Mouse (Mus musculus): Measurements from ENCODE around the gene Zfp941. TPM values are rescaled to one million over a fixed set of nuclear protein-coding genes. Genes with fewer than 3 reads are reported as not detected.

Zfp941 gene
- total RNA-seq (2021): not detected
- long read RNA-seq, experiment 1: 0 reads
- long read RNA-seq, experiment 2: 0 reads

DNA sequence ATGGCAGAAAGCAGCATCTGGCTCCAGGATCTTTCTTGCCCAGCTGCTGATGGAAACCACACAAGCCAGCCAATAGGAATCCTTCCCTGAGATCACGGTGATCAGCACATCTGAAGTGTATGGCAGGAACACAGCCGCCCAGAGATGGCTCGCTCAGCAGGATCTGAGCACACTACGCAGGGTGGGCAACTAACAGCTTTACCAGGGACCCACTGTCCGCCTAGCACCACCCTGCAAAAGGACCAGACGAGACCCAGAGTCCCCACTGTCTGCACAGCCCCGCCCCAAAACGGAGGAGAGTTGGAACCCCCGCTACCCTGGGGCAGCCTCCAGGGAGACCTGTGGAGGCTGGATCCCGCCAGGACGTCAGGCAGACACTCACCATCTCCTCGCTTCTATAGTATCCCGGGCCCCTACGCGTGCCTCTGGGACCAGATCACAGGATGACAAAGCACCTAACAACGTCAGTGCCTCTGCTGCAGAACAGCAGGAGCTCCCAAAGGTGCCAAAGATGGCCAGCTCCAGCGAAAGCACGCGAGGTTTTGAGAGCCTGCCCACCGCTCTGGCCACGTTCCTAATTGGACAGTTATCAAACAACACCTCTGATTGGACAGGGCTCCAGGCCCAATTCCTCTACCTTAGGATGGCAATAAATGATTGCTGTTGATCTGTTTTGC is at the start of gene Zfp941:
Zfp941 (minus strand) TSS at position 526 of the 677 bp plus-strand sequence.
- intact Hi-C loops (cut with DNase I; ENCODE audit: low total_unique reads): no loop called here
- no peak for DNase-seq

- DNase-seq: no peak
- intact Hi-C loops (cut with DNase I; ENCODE audit: low total_unique reads): no loop called here
These were observed 42.8 kb upstream of the Zfp941 start for GRCm38 (mm10) chr7:140864761-140865160.

- intact Hi-C loops (cut with DNase I; ENCODE audit: low total_unique reads): no loop called here
- DNase-seq: no peak
These were observed 38.8 kb upstream of the Zfp941 start for GRCm38 (mm10) chr7:140860728-140861127.

DNA sequence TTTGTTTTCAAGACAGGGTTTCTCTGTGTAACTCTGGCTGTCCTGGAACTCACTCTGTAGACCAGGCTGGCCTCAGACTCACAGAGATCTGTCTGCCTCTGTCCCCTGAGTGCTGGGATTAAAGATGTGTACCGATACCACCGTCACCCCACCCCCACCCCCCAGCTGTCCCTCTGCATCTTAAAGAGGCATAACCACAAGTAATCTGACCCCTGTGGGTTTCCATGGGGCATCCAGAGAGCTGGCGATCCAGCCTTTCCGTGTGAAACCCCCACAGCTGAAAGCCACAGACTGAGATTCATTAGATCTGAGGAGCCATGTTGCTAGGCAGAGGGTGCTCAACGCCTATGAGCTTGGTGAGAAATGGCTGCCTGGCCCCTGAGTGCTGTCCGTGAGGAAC is 38.0 kb upstream of the Zfp941 start:
- intact Hi-C loops (cut with DNase I; ENCODE audit: low total_unique reads): no loop called here
- DNase-seq: no peak

DNA sequence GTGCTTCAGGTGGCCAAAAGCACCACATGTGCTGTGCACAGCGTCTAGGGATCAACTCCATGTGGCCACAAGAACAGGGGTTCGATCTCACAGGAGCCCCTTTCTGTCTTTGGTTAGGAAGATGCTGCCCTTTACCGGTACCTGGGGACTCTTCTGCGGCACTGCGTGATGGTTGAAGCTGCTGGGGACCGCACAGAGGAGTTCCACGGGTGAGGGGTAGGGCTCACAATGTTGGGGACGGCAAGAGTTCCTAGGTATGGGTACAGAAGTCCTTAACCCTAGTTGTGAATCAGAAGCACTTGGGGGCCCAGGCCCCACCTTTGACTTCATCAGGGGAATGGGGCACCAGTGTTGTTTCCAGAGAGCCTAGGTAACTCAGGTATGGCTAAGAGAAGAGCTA is 36.8 kb upstream of the Zfp941 start:
- intact Hi-C loops (cut with DNase I; ENCODE audit: low total_unique reads): no loop called here
- no peak for DNase-seq

GRCm38 (mm10) chr7:140857550-140858505 is 35.9 kb upstream of the Zfp941 start, which contains the start of gene Bet1l:
Gene Bet1l (minus strand): TSS chr7:140857577.
- no peak for DNase-seq
- intact Hi-C loops (cut with DNase I; ENCODE audit: low total_unique reads): no loop called here

- intact Hi-C loops (cut with DNase I; ENCODE audit: low total_unique reads): no loop called here
- DNase-seq: peak; percentile 93
These were observed 35.0 kb upstream of the Zfp941 start, which contains the start of gene Ric8a for GRCm38 (mm10) chr7:140856785-140857549. Gene Ric8a (plus strand): TSS chr7:140856957.

DNA sequence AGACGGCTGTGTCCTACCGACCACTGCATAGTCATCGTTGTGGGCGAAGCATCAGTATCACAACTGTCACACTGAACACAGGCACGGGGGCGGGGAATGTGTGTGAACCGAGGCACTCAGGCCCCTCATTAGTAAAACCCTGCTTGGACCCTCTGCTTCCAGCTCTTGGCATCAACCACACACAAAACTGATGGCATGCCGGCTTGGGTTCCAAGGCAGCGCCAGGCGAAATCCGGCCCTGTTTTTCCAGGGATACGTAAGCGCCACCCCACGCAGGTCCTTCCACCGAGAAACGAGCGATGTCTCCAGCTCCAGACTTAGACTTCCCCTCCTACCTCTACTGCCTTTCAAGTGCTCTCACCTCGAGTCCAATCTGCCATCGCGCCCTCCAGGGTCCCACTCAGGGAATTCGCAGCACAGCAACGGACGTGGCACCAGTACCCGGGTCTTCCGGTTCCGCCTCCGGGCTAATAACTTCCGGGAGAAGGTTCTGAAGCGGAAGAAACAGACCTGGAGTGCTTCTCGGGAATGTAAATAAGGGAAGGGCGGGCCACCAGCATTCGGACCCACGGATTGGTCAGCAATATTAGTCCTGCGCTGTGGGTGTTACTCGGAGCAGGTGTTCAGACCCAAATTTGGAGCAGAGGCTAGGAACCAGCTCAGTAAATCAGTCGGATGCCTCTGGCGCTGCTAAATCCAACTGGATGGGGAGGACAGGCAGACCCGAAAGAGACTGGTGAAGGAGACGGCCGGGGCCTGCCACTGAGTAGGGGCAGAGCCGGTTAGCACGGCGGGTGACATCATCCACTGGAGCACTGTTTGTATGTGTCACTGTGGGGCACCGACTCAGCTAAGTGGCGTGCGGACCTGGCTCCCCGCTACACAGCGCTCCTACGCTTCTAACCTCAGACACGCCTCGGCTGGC is 34.1 kb upstream of the Zfp941 start, which contains the start of gene Gm45785:
Gm45785 (minus strand) TSS at position 472 of the 925 bp plus-strand sequence.
- peak; percentile 85 for DNase-seq
- intact Hi-C loops (cut with DNase I; ENCODE audit: low total_unique reads): no loop called here

GRCm38 (mm10) chr7:140855181-140855580 is 33.2 kb upstream of the Zfp941 start:
- intact Hi-C loops (cut with DNase I; ENCODE audit: low total_unique reads): no loop called here
- no peak for DNase-seq

GRCm38 (mm10) chr7:140854483-140854882 is 32.5 kb upstream of the Zfp941 start:
- intact Hi-C loops (cut with DNase I; ENCODE audit: low total_unique reads): no loop called here
- no peak for DNase-seq

GRCm38 (mm10) chr7:140853386-140853785 is 31.4 kb upstream of the Zfp941 start:
- no peak for DNase-seq
- intact Hi-C loops (cut with DNase I; ENCODE audit: low total_unique reads): no loop called here

DNA sequence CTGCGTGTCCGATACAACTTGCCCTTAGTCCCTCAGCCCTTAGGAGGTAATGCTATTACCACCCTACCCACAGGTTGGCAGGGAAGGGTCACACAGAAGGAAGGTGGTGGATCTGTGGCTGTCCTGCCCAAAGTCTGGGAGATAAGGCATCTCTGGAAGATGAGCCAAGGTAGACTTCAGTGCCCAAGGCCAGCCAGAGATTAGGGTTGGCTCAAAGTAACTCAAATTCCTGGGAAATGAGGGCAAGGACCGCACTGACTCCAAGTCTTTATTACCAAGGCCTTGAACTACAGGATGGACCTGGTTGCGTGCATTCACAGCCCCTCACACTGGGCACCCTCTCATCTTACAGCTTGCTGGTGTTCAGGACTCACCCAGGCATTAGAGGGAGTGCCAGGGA is 29.9 kb upstream of the Zfp941 start:
- intact Hi-C loops (cut with DNase I; ENCODE audit: low total_unique reads): no loop called here
- no peak for DNase-seq

- intact Hi-C loops (cut with DNase I; ENCODE audit: low total_unique reads): no loop called here
- DNase-seq: no peak
These were observed 26.6 kb upstream of the Zfp941 start for GRCm38 (mm10) chr7:140848591-140848990.

DNA sequence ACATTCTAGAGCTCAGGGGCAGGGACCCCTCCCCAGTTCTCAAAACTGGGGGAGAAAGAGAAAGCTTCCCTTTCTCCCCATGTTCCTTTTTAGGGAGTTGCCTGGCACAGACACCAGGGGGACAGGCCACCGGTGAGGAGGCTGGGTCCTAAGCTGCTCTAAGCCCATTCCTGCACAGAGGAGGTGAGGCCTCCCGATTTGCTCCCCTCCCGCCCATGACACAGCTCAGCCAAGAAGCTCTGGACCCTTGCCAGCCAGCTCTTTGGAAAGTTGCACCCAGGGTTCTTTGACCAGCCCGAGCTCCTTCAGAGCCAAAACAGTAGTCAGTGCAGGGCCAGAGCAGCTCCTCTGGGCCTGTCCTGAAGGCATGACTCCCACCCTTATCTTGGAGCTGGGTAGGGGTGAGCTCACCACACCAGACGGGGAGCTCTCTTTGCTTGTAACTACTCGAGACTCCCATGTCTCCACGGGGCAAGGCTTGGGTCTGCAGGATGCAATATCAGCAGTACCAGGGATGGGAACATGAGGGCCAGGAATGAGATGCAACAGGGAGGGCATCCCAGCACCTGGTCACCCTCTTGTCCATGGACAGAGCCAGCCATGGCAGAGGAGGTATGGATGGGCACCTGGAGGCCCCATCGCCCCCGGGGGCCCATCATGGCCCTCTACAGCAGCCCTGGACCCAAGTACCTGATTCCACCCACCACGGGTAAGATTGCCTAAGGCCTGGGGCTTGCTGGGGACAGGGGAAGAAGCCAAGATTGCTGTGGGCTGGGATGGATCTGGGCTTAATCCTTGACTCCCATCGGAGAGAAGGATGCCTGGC is 26.0 kb upstream of the Zfp941 start, which contains the start of gene Odf3:
Odf3 (plus strand) TSS at position 51 of the 826 bp plus-strand sequence.
- no peak for DNase-seq
- intact Hi-C loops (cut with DNase I; ENCODE audit: low total_unique reads): no loop called here

DNA sequence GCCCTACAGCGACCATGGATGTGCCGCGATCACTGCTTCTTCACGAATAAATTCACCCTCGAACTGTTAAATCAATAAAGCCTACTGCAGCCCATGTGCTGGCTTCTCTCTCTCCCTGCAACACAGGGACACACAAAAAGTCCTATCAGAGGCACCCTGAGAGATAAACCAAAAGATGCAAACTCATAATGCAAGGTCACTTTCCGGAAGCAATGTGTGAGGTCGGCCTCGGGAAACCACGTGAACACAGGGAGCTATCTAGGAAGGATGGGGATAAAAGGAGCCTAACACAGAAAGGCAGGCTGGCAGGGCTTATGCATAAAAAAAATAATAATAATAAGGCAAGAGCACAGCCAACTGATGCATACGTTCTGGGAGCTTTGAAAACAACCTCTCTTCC is 24.7 kb upstream of the Zfp941 start:
- intact Hi-C loops (cut with DNase I; ENCODE audit: low total_unique reads): no loop called here
- no peak for DNase-seq

- DNase-seq: no peak
These were observed 23.7 kb upstream of the Zfp941 start for GRCm38 (mm10) chr7:140845683-140846082.

GRCm38 (mm10) chr7:140844905-140845665 is 23.1 kb upstream of the Zfp941 start, which contains the start of gene Scgb1c1:
Gene Scgb1c1 (plus strand): TSS chr7:140845547.
- DNase-seq: peak; percentile 91
- intact Hi-C loops (cut with DNase I; ENCODE audit: low total_unique reads): loop anchor here (1.0 to 5.0 kb wide), 2 partner anchors 59 to 207 kb away; no protein-coding TSS in a partner anchor

More at GRCm38 (mm10) chr7:140845683-140846082, 23.7 kb upstream of the Zfp941 start:
- intact Hi-C loops (cut with DNase I; ENCODE audit: low total_unique reads): no loop called here
